Mouse (Mus musculus) bone marrow, adult 2 months (tissue): ENCODE results near the gene Srxn1.

Source experiments
- CTCF ChIP-seq: fragments of 200-500 bp; IDR thresholded peaks from 2 replicates; pipeline ENCODE4 v1.5.1; 2011; ENCODE audit warnings: low read length, control low read depth; ENCODE audit not compliant: control insufficient read depth, insufficient read depth
- POLR2A ChIP-seq: fragments of 200-500 bp; IDR thresholded peaks from 2 replicates; pipeline ENCODE4 v1.6.1; 2011; ENCODE audit warnings: low read depth, mild to moderate bottlenecking, control low read depth, low read length, borderline replicate concordance; ENCODE audit not compliant: control insufficient read depth

DNA sequence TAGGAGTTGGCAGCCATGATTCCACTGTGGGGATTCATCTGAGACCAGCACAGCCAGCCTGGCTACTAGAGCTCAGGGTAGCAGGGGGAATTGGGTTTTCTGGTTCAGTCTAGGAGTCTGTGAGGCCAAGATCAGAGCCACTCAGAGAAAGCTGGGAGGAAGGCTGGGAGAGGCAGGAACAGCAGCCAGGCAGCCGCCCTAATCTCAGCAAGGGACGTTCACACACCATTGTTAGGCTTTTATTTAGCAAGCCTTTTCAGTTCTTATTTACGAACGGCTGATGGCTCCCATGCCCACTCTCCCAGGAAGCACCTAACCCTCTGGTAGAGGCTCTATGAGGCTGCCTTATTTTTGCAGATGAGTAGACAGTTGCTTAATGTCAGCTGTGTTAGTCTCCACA lies 44.6 kb downstream of the Srxn1 start:
- no peak for TF ChIP-seq CTCF
- TF ChIP-seq POLR2A: no peak
